Mouse (Mus musculus): ENCODE data around the gene Fn3k. TPM values are rescaled to one million over a fixed set of nuclear protein-coding genes. Genes with fewer than 3 reads are reported as not detected.

The Fn3k gene
- 0.18 TPM for total RNA-seq (2023)

DNA sequence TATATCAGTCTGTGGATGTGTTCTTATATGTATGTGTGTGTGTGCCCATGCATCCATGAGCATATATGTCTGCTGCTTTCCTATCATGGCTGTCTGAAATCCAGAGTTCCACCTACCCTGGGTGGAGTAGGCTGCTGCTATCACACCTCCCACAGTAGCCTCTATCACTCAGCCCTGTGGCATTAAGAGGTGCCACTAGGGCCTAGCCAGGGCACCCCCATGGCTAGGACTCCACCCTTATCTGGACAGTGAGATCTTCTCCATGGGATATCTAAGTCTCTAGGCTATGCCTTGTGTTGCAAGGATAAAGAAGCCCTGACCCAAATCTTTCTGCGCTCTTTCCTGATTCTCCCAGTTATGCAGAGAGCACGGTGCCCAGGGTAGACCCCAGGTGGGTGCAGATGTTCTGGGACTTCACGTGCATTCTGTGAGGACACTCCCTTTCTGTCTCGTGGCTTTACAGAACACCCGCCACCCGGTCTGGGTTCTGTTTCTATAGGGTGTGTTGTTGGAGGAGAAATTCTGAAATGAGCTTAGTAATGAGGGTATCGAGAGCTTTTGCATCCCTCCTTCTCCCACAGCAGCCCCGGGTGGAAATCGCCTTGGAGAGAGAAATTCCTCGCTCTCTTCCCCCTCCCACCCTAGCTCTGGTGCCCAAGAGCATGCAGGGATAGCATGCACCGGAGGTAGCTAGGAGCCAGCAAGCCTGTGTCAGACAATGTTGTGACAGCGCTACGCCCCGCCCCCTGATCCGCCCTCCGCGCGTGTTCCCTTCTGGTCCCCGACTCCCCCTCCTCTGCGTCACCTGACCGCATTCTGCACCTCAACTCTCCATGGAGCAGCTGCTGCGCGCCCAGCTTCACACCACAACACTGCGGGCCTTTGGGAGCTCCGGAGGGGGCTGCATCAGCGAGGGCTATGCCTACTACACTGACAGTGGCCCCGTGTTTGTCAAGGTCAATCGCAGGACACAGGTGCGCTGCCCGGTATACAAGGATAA, at the start of gene Fn3k:
Fn3k (plus strand) TSS at position 758 of the 1,000 bp plus-strand sequence.

GRCm38 (mm10) chr11:121387750-121388553, 46.8 kb upstream of the Fn3k start, which contains the start of gene Rab40b:
Gene Rab40b (minus strand): TSS chr11:121388251.

GRCm38 (mm10) chr11:121420830-121421552, 13.7 kb upstream of the Fn3k start, which contains the start of gene Fn3krp:
Gene Fn3krp (plus strand): TSS chr11:121421401.

DNA sequence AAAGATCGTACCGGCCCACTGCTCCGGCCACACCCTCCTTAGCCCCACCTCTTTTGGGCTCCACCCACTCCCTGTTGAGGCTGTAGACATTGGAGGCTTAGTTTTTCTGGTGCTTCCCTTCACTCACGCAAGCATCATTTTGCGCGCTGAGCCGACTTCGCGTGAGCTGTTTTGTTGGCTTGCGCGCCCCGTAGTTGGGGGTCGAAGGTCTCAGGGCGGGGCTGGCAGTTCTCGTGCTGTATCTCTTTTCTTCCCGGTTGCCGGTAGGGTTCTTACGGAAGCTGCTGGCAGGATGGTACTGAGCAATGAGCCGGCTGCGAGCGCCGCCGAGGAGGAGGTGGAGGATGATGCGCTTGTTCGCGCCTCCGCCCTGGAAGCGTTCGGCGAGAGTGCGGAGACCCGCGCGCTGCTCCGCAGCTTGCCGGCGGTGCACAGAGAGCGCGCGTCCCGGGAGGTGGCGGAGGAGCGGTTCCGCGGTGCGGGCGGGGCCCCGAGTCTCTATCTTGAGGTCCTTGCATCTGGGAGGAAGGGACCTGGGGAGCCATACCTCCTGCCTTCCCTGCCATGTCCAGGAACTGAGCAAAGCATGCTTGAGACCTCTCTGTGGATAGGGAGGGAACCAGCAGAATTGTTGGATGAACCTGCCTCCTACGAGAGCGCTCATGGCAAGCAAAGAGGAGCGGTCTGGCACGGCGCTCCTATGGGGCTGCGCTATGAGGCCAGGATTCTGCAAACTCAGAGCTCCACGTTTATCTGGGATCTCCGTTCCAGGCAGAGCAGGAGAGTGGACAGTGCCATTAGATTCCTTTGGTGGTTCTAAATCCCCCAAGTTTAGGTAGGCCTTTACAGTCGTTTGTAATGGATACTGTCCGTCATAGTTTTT, 17.3 kb downstream of the Fn3k start, which contains the start of gene Tbcd:
Tbcd (plus strand) TSS at position 197 of the 883 bp plus-strand sequence.

Other genes with a start within 250 kb of the Fn3k start
- gene Hexdc, start 230.5 kb upstream of the Fn3k start, total RNA-seq (2023) = 7.3 TPM
- 5.7 TPM for gene Ogfod3, start 230.2 kb upstream of the Fn3k start, total RNA-seq (2023)
- gene Cybc1, start 205.6 kb upstream of the Fn3k start, total RNA-seq (2023) = 51.3 TPM
- gene Narf, start 197.7 kb upstream of the Fn3k start, total RNA-seq (2023) = 39.4 TPM
- 30.5 TPM for gene Foxk2, start 174.9 kb upstream of the Fn3k start, total RNA-seq (2023)
- gene Wdr45b, start 80.5 kb upstream of the Fn3k start, total RNA-seq (2023) = 61.4 TPM
- not detected for gene Rab40b, start 46.7 kb upstream of the Fn3k start, total RNA-seq (2023)
- 5.8 TPM for gene Fn3krp, start 13.5 kb upstream of the Fn3k start, total RNA-seq (2023)
- gene Tbcd, start 17.0 kb downstream of the Fn3k start, total RNA-seq (2023) = 34.0 TPM
- gene Zfp750, start 84.4 kb downstream of the Fn3k start, total RNA-seq (2023) = not detected
- 12.5 TPM for gene B3gntl1, start 238.2 kb downstream of the Fn3k start, total RNA-seq (2023)

Data from CD8-positive naive resting alpha-beta T cell, adult 57 days (primary cell).